Mouse (Mus musculus): ENCODE results near the gene Taf5l. TPM values are rescaled to one million over a fixed set of nuclear protein-coding genes. Genes with fewer than 3 reads are reported as not detected.

Taf5l gene
- 45.3 and 47.8 TPM in 2 replicates for polyA plus RNA-seq (2012; rRNA removed)

DNA sequence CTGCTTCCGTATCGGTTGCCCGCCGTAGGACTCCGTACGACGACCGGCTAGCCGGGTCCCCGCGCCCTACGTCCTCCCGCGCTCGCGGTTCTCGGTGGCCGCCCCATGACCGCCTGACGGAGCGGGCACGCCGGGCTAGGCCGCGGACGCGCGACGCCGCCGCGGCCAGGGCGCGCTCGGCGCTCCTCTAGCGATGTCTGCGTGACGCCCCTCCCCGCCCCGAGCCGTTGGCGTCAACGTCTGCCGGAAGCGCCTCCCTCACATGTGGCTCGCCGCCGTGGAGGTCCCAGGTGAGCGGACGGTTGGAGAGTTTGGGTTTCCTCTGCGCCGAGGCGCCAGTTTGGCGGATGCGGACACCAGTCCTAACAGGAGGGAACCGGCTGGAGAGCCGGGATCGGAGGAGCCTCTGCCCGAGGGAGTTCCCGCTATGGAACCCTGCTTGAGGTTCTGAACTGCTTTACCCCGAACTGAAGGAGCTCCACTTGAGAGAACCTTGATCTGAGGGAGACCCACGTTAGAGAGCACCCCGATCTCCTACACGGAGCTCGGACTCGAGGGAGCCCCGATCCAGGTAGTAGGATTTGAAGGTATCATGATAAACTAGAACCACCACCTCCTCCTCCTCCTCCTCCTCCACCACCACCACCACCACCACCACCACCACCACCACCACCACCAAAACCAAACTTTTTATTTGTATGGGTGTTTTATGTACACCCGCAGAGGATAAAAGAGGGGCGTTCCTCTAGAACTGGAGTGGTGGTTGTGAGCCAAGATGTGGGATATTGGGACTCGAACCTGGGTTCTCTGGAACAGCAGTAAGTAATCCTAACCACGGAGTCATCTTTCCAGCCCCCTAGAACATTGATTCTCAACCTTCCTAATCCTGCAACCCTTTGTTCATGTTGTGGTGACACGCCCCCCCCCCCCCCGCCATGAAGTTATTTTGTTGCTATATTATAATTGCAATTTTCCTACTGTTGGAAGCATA lies at the start of gene Taf5l, which contains the start of gene Urb2:
Gene Taf5l (minus strand): TSS at position 161 of the 991 bp plus-strand sequence.
Gene Urb2 (plus strand): TSS at position 272 of the 991 bp plus-strand sequence.
- H3K4me3 ChIP-seq (ENCODE audit: control insufficient read depth, low read depth, low read length), result peak within 1 kb of the TSS; percentile 99
- peaks cover 7% of the 10 kb centered on the region for H3K4me1 ChIP-seq (ENCODE audit: control insufficient read depth, insufficient read depth, low read length)
- no peaks in the 10 kb centered on the region for H3K27me3 ChIP-seq (ENCODE audit: control insufficient read depth, insufficient read depth, low read length)
- H3K36me3 ChIP-seq (ENCODE audit: control insufficient read depth, insufficient read depth, low read length), result peaks cover 4% of the 10 kb centered on the region; the same call in 1 of the 2 replicates
- H3K27ac ChIP-seq (ENCODE audit: control insufficient read depth, insufficient read depth, low read depth, low read length), result peak within 1 kb of the TSS; percentile 98
- TF ChIP-seq CTCF (IDR thresholded peaks at IDR 0.05; ENCODE audit: control insufficient read depth, insufficient read depth, insufficient replicate concordance, low read depth, low read length) (no peak), POLR2A (IDR thresholded peaks at IDR 0.05; ENCODE audit: control insufficient read depth, low read depth, low read length) (peak; percentile 97)

DNA sequence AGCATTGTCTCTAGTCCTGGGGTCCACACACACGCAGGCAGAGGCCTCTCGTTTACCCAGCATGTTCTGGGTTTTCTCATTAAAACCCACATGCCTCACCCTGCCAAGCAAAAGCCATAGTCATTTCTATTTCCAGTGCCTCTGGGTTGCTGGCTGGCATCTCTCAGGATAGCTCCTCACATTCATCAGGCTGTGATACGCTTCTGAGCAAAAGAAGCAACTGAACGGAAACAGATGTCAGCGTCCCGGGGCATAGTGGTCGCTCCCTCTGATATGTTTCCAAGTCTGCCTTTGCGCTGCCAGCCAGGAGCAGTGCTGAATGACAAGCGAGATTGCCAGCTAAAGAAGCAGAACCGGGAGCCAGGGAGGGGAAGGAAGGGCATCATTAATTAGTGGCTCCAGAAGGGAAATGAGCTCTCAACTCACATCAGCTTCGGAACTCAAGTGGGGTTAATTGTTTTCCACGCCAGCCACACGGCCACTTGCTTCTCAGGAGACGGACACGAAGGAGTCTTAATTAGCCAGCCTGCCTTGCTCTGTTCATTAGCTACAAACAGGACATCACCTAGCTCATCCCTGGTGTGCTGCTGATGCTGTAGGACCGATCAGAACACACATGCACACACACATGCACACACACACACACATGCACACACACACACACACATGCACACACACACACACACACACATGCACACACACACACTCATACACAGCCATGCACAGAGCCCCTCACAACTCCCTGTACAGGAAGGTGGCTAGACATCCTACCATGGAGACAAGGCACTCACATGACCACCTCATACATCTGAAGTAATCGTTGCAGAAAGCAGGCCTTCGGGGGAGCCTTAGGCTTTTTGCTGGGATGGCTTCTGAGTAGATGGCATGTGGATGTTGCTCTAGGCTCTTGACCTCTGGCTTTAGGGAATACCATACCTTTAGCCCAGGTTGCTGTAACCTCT lies 49.4 kb upstream of the Taf5l start:
- Histone ChIP-seq H3K27me3 (ENCODE audit: control insufficient read depth, insufficient read depth, low read length) (no peaks in the 10 kb centered on the region), H3K4me1 (ENCODE audit: control insufficient read depth, insufficient read depth, low read length) (no peaks in the 10 kb centered on the region), H3K27ac (ENCODE audit: control insufficient read depth, insufficient read depth, low read depth, low read length) (no peak overlapping the region), H3K36me3 (ENCODE audit: control insufficient read depth, insufficient read depth, low read length) (no peaks in the 10 kb centered on the region), H3K4me3 (ENCODE audit: control insufficient read depth, low read depth, low read length) (no peak overlapping the region)
- TF ChIP-seq CTCF (IDR thresholded peaks at IDR 0.05; ENCODE audit: control insufficient read depth, insufficient read depth, insufficient replicate concordance, low read depth, low read length) (no peak), POLR2A (IDR thresholded peaks at IDR 0.05; ENCODE audit: control insufficient read depth, low read depth, low read length) (no peak)

DNA sequence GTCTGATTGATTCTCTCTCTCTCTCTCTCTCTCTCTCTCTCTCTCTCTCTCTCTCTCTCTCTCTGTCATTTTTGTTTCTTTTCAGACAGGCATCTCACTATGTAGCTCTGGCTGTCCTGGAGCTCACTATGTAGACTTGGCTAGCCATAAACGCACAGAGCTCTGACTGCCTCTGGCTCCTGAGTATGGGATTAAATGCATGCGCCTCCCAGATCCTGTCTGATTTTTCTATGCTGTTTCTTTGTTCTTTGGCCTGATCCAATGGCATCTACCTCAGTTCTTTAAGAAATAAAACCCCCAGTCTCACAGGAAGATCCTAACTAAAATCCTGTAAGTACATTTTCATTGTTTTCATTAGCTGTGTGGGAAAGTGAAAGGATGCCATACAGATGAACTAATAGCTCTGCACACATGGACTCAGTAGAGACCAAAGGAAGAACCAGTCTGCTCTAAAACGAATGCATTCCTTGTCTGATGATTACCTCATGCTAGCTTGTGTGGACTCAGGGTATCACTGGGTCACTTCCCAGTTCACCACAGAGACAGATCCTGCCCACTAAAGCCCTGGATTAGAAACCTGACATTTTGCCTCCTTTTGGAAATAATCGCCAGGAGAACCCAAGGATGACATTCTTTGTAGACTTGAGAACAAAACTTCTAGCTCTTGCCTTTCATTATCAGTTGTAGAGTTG lies 46.0 kb upstream of the Taf5l start:
- Histone ChIP-seq H3K27ac (ENCODE audit: control insufficient read depth, insufficient read depth, low read depth, low read length) (no peak overlapping the region), H3K36me3 (ENCODE audit: control insufficient read depth, insufficient read depth, low read length) (no peaks in the 10 kb centered on the region), H3K4me3 (ENCODE audit: control insufficient read depth, low read depth, low read length) (no peak overlapping the region), H3K4me1 (ENCODE audit: control insufficient read depth, insufficient read depth, low read length) (no peaks in the 10 kb centered on the region), H3K27me3 (ENCODE audit: control insufficient read depth, insufficient read depth, low read length) (no peaks in the 10 kb centered on the region)
- no peak for TF ChIP-seq CTCF (IDR thresholded peaks at IDR 0.05; ENCODE audit: control insufficient read depth, insufficient read depth, insufficient replicate concordance, low read depth, low read length)
- TF ChIP-seq POLR2A (IDR thresholded peaks at IDR 0.05; ENCODE audit: control insufficient read depth, low read depth, low read length), result no peak

DNA sequence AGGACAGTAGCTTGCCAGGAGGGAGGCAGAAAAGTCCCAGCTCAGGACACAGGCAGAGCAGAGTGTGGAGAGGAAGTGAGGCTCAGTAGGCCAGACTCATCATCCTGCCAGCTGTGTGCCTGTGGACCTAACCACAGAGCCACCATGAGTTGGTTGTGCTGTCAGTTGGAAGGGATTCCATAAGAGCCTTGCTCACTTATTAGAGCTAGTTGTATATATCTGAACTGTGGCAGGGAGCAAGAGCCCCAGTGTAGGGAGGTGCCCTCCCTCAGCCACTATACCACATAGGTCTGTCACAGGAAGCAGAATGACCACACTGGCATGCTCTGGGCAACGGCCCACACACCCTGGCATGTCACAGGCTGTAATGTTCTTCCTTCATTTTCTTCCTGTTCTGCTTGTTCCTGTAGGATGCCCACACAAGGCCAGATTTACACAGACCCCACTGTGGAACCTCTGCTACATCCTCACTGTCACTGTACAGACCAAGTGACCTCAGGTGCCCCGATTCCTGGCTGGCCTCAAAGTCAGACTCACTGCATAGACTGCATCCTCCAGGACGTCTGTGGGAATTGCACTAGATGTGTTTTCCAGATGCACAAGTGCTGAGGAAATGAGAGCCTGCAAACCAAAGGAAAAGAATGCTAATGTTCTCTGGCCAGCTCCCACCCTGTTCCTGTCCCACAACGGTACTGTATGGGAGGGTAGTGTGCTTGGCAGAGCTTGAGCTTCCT lies 45.3 kb upstream of the Taf5l start:
- H3K36me3 ChIP-seq (ENCODE audit: control insufficient read depth, insufficient read depth, low read length), result no peaks in the 10 kb centered on the region
- H3K27me3 ChIP-seq (ENCODE audit: control insufficient read depth, insufficient read depth, low read length), result no peaks in the 10 kb centered on the region
- TF ChIP-seq CTCF (IDR thresholded peaks at IDR 0.05; ENCODE audit: control insufficient read depth, insufficient read depth, insufficient replicate concordance, low read depth, low read length) (no peak), POLR2A (IDR thresholded peaks at IDR 0.05; ENCODE audit: control insufficient read depth, low read depth, low read length) (no peak)
- H3K4me1 ChIP-seq (ENCODE audit: control insufficient read depth, insufficient read depth, low read length), result no peaks in the 10 kb centered on the region
- H3K4me3 ChIP-seq (ENCODE audit: control insufficient read depth, low read depth, low read length), result no peak overlapping the region
- no peak overlapping the region for H3K27ac ChIP-seq (ENCODE audit: control insufficient read depth, insufficient read depth, low read depth, low read length)

DNA sequence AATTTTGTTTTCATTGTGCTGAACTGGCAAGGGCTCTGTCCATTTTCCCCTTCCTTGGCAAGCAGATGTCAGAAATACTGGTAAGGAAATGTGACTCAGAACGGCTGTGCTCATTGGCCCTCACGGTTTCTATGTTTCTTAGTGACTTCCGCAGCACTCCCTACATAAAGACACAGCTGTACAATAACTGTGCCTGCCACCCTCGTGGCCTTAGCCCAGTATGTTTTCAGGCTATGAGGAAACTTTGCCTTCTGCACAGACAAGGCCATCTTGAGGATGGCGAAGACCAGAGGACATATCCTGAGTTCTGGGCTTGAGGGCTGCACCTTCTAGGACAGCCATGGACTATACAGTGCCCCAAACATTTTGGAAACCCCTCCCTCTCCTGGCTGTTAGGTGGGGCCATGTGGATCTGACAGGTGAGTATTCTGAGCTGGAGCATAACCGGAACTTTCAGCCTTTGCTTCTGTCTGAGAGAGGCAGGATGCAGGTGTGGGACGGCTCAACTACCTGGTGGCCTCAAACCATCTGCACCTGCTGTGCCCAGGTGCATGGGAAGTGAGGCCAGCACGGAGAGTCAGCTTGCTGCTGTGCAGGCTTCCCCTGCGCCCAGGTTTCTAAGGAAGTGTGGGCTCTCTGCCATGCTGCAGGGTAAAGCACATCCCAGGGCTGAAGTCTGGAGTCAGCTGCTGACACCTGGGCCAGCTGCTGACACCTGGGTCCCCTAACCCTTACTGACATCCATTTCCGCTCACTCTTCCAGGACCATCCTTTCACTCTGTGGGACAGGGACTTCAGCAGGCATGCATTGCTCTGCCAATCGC lies 35.8 kb upstream of the Taf5l start:
- H3K4me3 ChIP-seq (ENCODE audit: control insufficient read depth, low read depth, low read length), result no peak overlapping the region
- H3K4me1 ChIP-seq (ENCODE audit: control insufficient read depth, insufficient read depth, low read length), result no peaks in the 10 kb centered on the region
- H3K27ac ChIP-seq (ENCODE audit: control insufficient read depth, insufficient read depth, low read depth, low read length), result no peak overlapping the region
- TF ChIP-seq POLR2A (IDR thresholded peaks at IDR 0.05; ENCODE audit: control insufficient read depth, low read depth, low read length) (no peak), CTCF (IDR thresholded peaks at IDR 0.05; ENCODE audit: control insufficient read depth, insufficient read depth, insufficient replicate concordance, low read depth, low read length) (no peak)
- no peaks in the 10 kb centered on the region; the same call in 1 of the 2 replicates for H3K36me3 ChIP-seq (ENCODE audit: control insufficient read depth, insufficient read depth, low read length)
- no peaks in the 10 kb centered on the region for H3K27me3 ChIP-seq (ENCODE audit: control insufficient read depth, insufficient read depth, low read length)

Data from testis, adult 2 months (tissue).